Mouse (Mus musculus) adrenal gland, postnatal 14 days (tissue): Measurements from ENCODE around the gene Vsir. TPM values are rescaled to one million over a fixed set of nuclear protein-coding genes. Genes with fewer than 3 reads are reported as not detected.
A peak's percentile ranks its signal among the peaks of the same experiment; 100 is the strongest.

Source experiments
- DNase-seq: peaks from one replicate; pipeline ENCODE4 v3.0.0; 2021; ENCODE audit warnings: mixed read lengths
- total RNA-seq: library from RNA; stranded (reverse); gene quantifications from 2 replicates; pipeline ENCODE4 v1.2.3, GENCODE M21; 2021

Gene Vsir
- total RNA-seq, 1 experiment from 2014 or later = 12.8 TPM

- no peak for DNase-seq
Observed at GRCm38 (mm10) chr10:60388332-60388731, 41.7 kb downstream of the Vsir start.

DNA sequence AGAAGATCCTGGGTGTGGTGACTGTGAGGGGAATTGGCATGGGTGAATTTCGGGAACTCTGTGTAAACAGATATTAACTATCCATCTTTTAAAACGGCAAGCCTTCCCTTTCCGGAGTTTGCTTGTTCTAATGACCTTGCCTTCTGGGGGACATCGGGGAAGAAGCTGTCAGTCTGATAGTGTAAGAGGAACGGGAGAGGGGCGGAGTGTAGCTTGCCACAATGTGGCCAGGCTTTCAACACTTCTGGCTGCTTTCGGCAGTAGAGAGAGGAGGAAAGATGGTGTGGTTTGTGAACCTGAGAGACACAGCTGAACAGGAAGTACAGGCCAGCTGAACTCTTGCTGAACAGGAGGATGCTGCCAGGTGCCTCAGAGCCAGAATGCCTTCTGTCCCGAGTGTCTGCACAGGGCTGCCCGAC, 42.8 kb downstream of the Vsir start:
- peak; percentile 32 for DNase-seq

- no peak for DNase-seq
Observed at GRCm38 (mm10) chr10:60390177-60390903, 43.7 kb downstream of the Vsir start.

DNA sequence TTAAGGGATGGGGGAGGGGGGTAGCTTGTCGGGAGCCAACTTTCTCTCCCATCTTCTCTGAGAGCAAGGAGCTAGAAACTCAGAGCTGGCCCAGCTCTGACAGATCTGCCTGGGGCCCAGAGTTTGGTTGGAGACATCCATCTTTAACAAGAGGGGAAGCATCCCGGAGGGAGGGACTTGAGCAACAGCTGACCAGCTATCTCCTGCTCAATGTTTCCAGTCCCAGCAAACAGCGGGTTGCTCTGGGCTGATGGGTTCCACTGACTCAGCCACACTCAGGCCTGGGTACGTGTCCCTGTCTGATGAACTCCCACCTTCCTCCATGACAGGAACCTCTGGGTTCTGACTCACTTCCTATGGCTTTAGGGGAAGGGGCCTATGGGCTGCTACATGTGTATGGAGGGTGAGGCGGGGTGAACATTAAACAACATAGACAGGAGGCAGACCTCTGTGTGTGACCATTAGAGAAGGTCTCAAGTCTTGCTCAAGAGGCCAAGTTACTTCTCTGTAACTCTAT, 44.3 kb downstream of the Vsir start:
- DNase-seq = no peak

GRCm38 (mm10) chr10:60391661-60392060, 45.0 kb downstream of the Vsir start:
- DNase-seq = no peak

- DNase-seq = no peak
Observed at GRCm38 (mm10) chr10:60394936-60395335, 48.3 kb downstream of the Vsir start.

- peak; percentile 32 for DNase-seq
Observed at GRCm38 (mm10) chr10:60395605-60396004, 49.0 kb downstream of the Vsir start.

DNA sequence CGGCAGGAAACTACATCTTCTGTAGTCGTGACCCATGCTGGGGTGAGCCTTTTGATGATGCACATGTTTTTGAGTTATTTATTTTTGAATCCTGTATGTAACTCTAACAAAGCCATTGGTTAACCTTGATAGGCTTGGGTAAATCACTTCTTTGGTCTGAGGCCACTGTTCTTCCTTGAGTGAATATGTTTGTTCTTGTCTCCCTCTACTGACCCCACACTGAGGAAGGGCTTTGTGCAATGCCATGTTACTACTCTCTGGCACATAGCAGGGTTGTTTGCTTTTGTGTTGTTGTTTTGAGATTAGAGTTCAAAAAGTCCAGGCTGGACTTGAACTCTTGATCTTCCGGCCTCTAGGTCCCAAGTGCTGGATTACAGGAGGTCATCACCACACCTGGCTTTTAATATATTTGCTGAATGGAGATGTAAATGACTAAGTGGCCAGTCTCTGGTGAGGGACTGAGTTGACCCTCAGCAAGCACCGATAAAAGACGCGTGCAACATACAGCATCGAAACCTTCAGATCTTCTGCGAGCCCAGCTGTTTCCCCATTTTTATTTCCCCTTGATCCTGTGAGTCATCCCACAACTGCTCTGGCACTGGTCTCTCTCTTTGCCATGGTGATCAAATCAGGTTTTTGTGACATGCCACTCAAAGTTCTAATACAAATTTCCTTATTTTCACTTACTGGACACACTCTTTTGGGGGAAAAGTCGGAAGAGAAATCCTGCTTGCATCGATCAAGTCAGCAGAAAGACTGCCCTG, 51.6 kb downstream of the Vsir start:
- DNase-seq = no peak

DNA sequence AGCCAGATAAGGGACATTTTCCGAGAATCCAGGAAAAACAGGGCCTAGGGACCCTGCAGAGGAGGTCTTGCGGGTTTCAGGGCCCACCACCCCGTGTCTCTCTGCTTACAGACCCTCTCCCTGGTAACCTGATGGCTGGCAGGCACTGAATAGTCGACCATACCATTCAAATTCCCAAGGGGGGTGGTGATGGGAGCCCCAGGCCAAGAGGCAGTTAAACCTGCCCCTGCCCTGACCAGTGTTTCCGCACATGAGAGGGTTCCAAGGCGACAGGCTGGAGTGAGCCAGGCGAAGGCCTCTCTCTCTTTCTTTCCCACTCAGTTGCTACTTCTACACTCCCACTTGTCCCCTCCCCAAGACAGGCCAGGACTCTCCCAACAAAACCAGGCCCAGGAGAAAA, 52.8 kb downstream of the Vsir start, which contains the start of gene Gm17455:
Gene Gm17455, plus strand, starts transcription at position 278 of the 400 bp plus-strand sequence.
- DNase-seq = no peak

DNA sequence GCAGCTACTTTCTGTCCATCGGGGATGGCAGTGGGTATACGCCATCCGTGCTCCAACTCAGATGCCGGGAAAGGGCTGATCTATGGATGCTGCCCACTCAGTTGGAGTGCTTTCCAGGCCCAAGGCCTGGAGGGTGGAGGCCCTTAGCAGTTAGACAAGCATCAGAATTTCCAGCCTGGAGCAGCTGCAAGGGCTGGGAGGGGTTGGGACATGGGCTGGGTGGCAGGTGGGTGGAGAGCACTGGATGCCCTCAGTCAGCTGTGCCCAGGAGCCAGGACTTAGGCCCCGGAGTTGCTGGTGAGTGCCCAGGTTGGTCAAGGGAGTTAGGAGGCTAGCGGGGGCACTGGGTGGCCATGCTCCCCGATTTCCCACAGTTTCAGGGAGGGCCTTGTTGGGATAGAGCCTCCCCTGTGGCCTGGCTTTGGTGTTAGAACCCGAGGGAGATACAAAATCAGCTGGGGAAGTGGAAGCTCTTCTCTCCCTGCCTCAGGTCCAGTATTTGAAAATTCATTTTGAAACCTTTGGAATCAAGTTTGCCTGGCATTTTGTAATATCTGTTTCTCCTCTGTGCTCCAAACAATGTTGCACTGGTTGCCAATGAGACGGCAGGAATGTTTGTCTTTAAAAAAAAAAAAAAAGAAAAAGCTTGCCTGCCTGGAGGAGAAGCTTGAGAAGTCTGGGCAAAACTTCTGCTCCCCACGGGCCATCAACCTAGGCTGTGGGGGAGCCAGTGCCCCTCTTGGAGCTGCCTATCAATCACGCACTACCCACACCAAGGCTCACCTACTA, 54.0 kb downstream of the Vsir start:
- DNase-seq = no peak

- DNase-seq = peak; percentile 27
Observed at GRCm38 (mm10) chr10:60405460-60406177, 59.0 kb downstream of the Vsir start.

- peak; percentile 68 for DNase-seq
Observed at GRCm38 (mm10) chr10:60407831-60408230, 61.2 kb downstream of the Vsir start.

GRCm38 (mm10) chr10:60411794-60412193, 65.1 kb downstream of the Vsir start:
- peak; percentile 28 for DNase-seq

DNA sequence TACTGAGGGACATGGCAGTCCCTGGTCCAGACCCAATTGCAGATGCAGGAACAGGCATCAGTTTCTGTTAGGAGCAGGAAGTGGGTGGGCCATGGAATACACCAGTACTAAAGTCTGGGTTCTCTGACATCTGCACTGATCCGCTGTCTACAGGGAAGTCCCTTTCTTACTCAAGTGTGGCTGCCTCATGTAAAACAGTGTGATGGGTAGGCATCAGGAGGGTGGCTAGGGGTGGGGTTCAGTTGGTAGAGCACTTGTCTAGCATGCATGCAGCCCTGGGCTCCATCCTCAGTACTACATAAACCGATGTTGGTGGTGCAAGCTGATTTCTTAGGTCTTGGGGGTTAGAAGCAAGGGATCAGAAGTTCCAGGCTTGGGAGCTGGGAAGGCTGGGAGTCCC, 67.1 kb downstream of the Vsir start:
- DNase-seq = no peak

- no peak for DNase-seq
Observed at GRCm38 (mm10) chr10:60417041-60417440, 70.4 kb downstream of the Vsir start.

- peak; percentile 80 for DNase-seq
Observed at GRCm38 (mm10) chr10:60418137-60418536, 71.5 kb downstream of the Vsir start.

- DNase-seq = no peak
Observed at GRCm38 (mm10) chr10:60419624-60420023, 73.0 kb downstream of the Vsir start.
